Mouse (Mus musculus) liver, embryonic 11.5 days (tissue): ENCODE data around the gene Cabp2. TPM values are rescaled to one million over a fixed set of nuclear protein-coding genes. Genes with fewer than 3 reads are reported as not detected.
"Not testable (repeated sequence)": the region's sequence is repeated elsewhere in the genome, so short reads cannot be mapped to it uniquely, and the experiment has no call there.

Experiments
- ATAC-seq: fragments of 200-750 bp; cut with Nextera tagmentation; replicated peaks from 2 replicates; pipeline ENCODE4 v1.8.0; 2017; ENCODE audit warnings: moderate number of reproducible peaks, mild to moderate bottlenecking, moderate TSS enrichment, moderate library complexity; ENCODE audit not compliant: low FRiP score
- DNase-seq: peaks from one replicate; pipeline ENCODE4 v3.0.0-alpha.2; 2017; ENCODE audit warnings: low spot score
- H3K27ac ChIP-seq: fragments of 300-500 bp; sonication (generic); 2 replicates; pipeline ENCODE4 v1.5.1; 2014; ENCODE audit warnings: mild to moderate bottlenecking, low read depth, low read length, control low read depth
- H3K27me3 ChIP-seq: fragments of 300-500 bp; sonication (generic); replicated peaks from 2 replicates; pipeline ENCODE4 v1.6.1; 2014; ENCODE audit warnings: low read length, mixed read lengths; ENCODE audit not compliant: control insufficient read depth, insufficient read depth
- H3K36me3 ChIP-seq: fragments of 300-500 bp; sonication (generic); 2 replicates; pipeline ENCODE4 v1.6.1; 2014; ENCODE audit warnings: mild to moderate bottlenecking, low read length, moderate library complexity, mixed read lengths; ENCODE audit not compliant: control insufficient read depth, insufficient read depth
- H3K4me1 ChIP-seq: fragments of 300-500 bp; sonication (generic); replicated peaks from 2 replicates; pipeline ENCODE4 v1.6.1; 2014; ENCODE audit warnings: low read length, mixed read lengths; ENCODE audit not compliant: control insufficient read depth, insufficient read depth
- H3K4me2 ChIP-seq: fragments of 300-500 bp; sonication (generic); 2 replicates; pipeline ENCODE4 v1.6.1; 2014; ENCODE audit warnings: mild to moderate bottlenecking, control low read depth, moderate library complexity
- H3K4me3 ChIP-seq: fragments of 300-500 bp; sonication (generic); 2 replicates; pipeline ENCODE4 v1.5.1; 2014; ENCODE audit warnings: low read depth, low read length, control low read depth
- H3K9ac ChIP-seq: fragments of 300-500 bp; sonication (generic); 2 replicates; pipeline ENCODE4 v1.6.1; 2014; ENCODE audit warnings: low read depth, low read length, control low read depth
- H3K9me3 ChIP-seq: fragments of 300-500 bp; sonication (generic); 2 replicates; pipeline ENCODE4 v1.6.1; 2016; ENCODE audit warnings: low read length, inconsistent platforms, mixed read lengths; ENCODE audit not compliant: control insufficient read depth
- WGBS: fragments of 180-500 bp; shearing (Covaris S2); extraction: QIAGEN DNeasy Blood & Tissue Kit; methylation state at CpG from one replicate; pipeline ENCODE4 v1.1.7; 2014; 5-methylcytosine and 5-hydroxymethylcytosine counted together
- polyA plus RNA-seq: library from polyadenylated mRNA; unstranded; fragments of >200 nt; fragmentation: Nextera tagmentation; extraction: Ambion mirVana; gene quantifications from 2 replicates; pipeline ENCODE4 v1.2.1, GENCODE M21; 2014

Gene Cabp2
- polyA plus RNA-seq, 1 experiment from 2014 or later = 0.52 TPM

GRCm38 (mm10) chr19:4058581-4058980, 22.8 kb upstream of the Cabp2 start:
- Histone ChIP-seq H3K9ac (peak overlapping the region; percentile 64), H3K9me3 (no peaks in the 10 kb centered on the region), H3K4me1 (peaks cover 29% of the 10 kb centered on the region), H3K4me3 (peak overlapping the region; percentile 33), H3K36me3 (no peaks in the 10 kb centered on the region), H3K4me2 (peak overlapping the region; percentile 65), H3K27ac (peak overlapping the region; percentile 79), H3K27me3 (no peaks in the 10 kb centered on the region)
- no peak for DNase-seq
- WGBS = 85% methylated on average over 5 of the region's 5 CpGs
- ATAC-seq = no peak

GRCm38 (mm10) chr19:4059069-4059740, 22.2 kb upstream of the Cabp2 start, which contains the start of gene Gstp3:
Gene Gstp3 (minus strand): TSS chr19:4059569.
- 45% methylated on average over 15 of the region's 15 CpGs for WGBS
- Histone ChIP-seq H3K9ac (peak within 1 kb of the TSS; percentile 64), H3K4me2 (peak within 1 kb of the TSS; percentile 65), H3K4me1 (peaks cover 29% of the 10 kb centered on the region), H3K4me3 (peak within 1 kb of the TSS; percentile 33), H3K9me3 (no peaks in the 10 kb centered on the region), H3K27me3 (no peaks in the 10 kb centered on the region), H3K36me3 (no peaks in the 10 kb centered on the region), H3K27ac (peak within 1 kb of the TSS; percentile 79)
- ATAC-seq (peak; percentile 95), DNase-seq (no peak)

DNA sequence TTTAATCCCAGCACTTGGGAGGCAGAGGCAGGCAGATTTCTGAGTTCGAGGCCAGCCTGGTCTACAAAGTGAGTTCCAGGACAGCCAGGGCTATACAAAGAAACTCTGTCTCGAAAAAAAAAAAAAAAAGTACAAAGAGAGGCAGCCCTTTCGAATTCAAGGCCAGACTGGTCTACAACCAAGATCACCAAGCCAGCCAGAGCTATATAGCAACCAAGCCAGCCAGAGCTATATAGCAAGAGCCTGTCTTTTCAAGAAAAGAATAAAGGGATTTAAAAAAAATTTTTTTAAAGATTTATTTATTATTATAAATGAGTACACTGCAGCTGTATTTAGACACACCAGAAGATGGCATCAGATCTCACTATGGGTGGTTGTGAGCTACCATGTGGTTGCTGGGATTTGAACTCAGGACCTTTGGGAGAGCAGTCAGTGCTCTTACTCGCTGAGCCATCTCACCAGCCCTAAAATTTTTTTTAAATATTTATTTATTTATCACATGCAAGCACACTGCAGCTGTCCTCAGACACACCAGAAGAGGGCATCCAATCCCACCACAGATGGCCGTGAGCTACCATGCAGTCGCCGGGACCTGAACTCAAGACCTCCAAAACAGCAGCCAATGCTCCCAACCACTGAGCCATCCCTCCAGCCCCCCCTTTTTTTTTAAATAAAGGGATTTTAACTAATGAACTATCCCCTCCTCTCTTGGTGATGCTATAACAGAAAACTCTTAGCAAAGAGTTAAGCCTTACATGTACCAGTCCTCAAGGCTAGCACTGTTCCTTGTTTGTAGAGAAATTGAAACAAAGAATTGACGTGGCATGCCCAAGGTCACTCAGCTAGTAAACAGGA, 21.1 kb upstream of the Cabp2 start:
- H3K9me3 ChIP-seq, H3K4me2 ChIP-seq, H3K9ac ChIP-seq, DNase-seq, H3K27me3 ChIP-seq, H3K4me3 ChIP-seq, ATAC-seq, H3K36me3 ChIP-seq: not testable (repeated sequence)
- 84% methylated on average over 8 of the region's 8 CpGs for WGBS
- peak overlapping the region; percentile 79; the same call in 1 of the 2 replicates for H3K27ac ChIP-seq
- peaks cover 29% of the 10 kb centered on the region for H3K4me1 ChIP-seq

DNA sequence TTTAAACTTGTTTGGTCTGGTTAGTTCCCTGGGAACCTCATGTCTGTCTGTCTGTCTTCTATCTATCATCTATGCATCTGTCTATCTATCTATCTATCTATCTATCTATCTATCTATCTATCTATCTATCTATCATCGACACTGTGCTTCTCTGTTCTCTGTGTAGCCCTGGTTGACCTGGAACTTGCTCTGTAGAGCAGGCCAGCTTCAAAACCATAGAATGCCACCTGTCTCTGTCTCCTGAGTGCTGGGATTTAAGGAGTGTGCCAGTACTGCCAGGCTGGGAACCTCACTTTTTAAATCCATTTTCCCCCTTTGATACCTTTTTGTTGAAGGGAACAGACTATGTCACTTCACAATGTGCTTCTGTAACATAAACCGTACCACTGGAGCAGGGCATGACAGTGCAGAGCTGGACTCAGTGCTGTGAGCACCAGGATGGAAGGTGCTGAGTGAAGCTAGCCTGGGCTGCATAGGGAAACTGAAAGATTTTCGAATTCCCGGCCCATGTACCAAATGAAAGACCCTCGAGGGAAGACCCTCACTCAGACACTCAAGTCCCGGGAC, 20.4 kb upstream of the Cabp2 start:
- Histone ChIP-seq H3K4me2 (no peak overlapping the region), H3K9me3 (no peaks in the 10 kb centered on the region), H3K27me3 (no peaks in the 10 kb centered on the region), H3K27ac (no peak overlapping the region), H3K4me1 (peaks cover 22% of the 10 kb centered on the region), H3K4me3 (no peak overlapping the region), H3K9ac (no peak overlapping the region), H3K36me3 (no peaks in the 10 kb centered on the region)
- no peak for DNase-seq
- ATAC-seq = no peak
- WGBS = 80% methylated on average over 6 of the region's 6 CpGs

DNA sequence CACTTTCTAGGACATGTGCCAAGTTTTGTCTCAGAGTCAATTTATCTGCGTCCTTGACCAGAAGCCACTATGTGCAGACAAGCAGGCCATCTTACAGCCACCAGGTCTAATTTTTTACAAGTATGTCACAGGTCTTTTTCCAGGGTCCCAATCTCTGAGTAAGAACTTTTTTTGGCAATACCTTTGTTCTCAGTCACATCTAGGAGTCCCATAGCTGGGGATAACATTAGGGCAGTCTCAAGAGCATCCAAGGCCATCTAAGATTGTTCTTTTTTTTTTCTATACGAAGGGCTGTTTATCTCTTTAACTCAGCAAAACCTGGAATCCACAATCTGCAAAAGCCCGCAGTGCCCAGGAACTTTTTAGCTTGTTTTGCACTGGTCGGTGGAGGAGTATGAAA, 18.0 kb upstream of the Cabp2 start:
- not testable (repeated sequence) for ATAC-seq, H3K4me2 ChIP-seq, H3K4me3 ChIP-seq, DNase-seq, H3K27me3 ChIP-seq, H3K27ac ChIP-seq, H3K9me3 ChIP-seq, H3K9ac ChIP-seq, H3K36me3 ChIP-seq
- WGBS = 64% methylated on average over 2 of the region's 4 CpGs
- peaks cover 15% of the 10 kb centered on the region for H3K4me1 ChIP-seq

GRCm38 (mm10) chr19:4064501-4064900, 16.9 kb upstream of the Cabp2 start:
- not testable (repeated sequence) for H3K36me3 ChIP-seq, DNase-seq, ATAC-seq, H3K9ac ChIP-seq, H3K4me1 ChIP-seq, H3K4me2 ChIP-seq, H3K4me3 ChIP-seq, H3K9me3 ChIP-seq, H3K27me3 ChIP-seq, H3K27ac ChIP-seq
- WGBS = 38% methylated on average over 5 of the region's 11 CpGs

- Histone ChIP-seq H3K9me3 (no peaks in the 10 kb centered on the region), H3K4me3 (no peak overlapping the region), H3K27me3 (no peaks in the 10 kb centered on the region), H3K36me3 (no peaks in the 10 kb centered on the region), H3K4me2 (no peak overlapping the region), H3K4me1 (0 out of 2 replicates have a peak, but pooled peaks cover 3% of the 10 kb centered on the region), H3K9ac (no peak overlapping the region), H3K27ac (no peak overlapping the region)
- WGBS = 70% methylated on average over 6 of the region's 6 CpGs
- ATAC-seq = no peak
- no peak for DNase-seq
These were observed 15.1 kb upstream of the Cabp2 start for GRCm38 (mm10) chr19:4066280-4066679.

DNA sequence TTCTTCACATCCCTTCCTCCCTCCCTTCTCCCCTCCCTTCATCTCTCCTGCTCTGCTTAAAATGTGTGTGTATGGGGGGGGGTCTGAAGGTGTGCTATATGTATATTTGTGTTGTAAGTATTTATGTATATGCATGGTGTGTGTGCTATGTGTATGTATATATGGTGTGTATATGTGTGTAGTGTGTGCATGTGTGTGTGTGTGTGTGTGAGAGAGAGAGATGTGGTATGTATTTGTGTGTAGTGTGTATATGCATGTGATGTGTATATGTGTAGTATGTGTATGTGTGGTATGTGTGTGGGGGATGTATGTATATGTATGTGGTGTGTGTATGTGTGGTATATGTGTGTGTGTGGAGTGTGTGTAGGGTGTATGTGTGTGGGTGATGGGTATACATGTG, 14.5 kb upstream of the Cabp2 start:
- Histone ChIP-seq H3K4me2 (no peak overlapping the region), H3K36me3 (no peaks in the 10 kb centered on the region), H3K9me3 (no peaks in the 10 kb centered on the region), H3K27me3 (no peaks in the 10 kb centered on the region), H3K4me1 (0 out of 2 replicates have a peak, but pooled peaks cover 3% of the 10 kb centered on the region), H3K27ac (no peak overlapping the region), H3K4me3 (no peak overlapping the region), H3K9ac (no peak overlapping the region)
- DNase-seq (no peak), ATAC-seq (no peak)
